ENCODE assay signal across 24 mouse cellular contexts in genomic region chr2:17181597-17181996, GRCm38 (mm10).
A peak's percentile ranks its signal among the peaks of the same experiment; 100 is the strongest.
DNase-seq lines count a peak whose midpoint lies in the region; ATAC-seq and TF ChIP-seq lines count a peak whose summit lies in the region.
"Had no signal": no experiment of that assay in that cellular context is flagged by ENCODE, and none has a peak within 500 bp of the region (broad histone marks: within the 10 kb centered on the region; RNA-seq: fewer than 3 reads in every experiment).

No protein-coding gene starts in this region.

- no peaks in the 10 kb centered on the region for H3K36me3 ChIP-seq in kidney, postnatal 0 days (ENCODE audit: insufficient read depth, low read length)
- H3K36me3 ChIP-seq in lung, postnatal 0 days (ENCODE audit: insufficient read depth, low read length), result no peaks in the 10 kb centered on the region
- H3K36me3 ChIP-seq in ES-E14 (ENCODE audit: control insufficient read depth, insufficient read depth, low read length, poor library complexity, severe bottlenecking), result no peaks in the 10 kb centered on the region
- no peaks in the 10 kb centered on the region for H3K36me3 ChIP-seq in stomach, postnatal 0 days (ENCODE audit: control insufficient read depth, insufficient read depth, low read length)
- H3K36me3 ChIP-seq: embryonic facial prominence, embryonic 12.5 days; heart, embryonic 10.5 days; heart, embryonic 15.5 days; liver, embryonic 13.5 days; lung, embryonic 15.5 days; midbrain, embryonic 12.5 days had no signal

- H3K4me3 ChIP-seq in kidney, postnatal 0 days (replicated peaks; ENCODE audit: low read depth, low read length), result no peak overlapping the region
- no peak overlapping the region for H3K4me3 ChIP-seq in lung, postnatal 0 days (ENCODE audit: low read depth, low read length)
- no peak overlapping the region for H3K4me3 ChIP-seq in ES-E14 (ENCODE audit: insufficient read depth in 1 of 2, low read depth in 1 of 2, low read length in 2 of 2, poor library complexity in 1 of 2, severe bottlenecking in 1 of 2)
- H3K4me3 ChIP-seq in stomach, postnatal 0 days (ENCODE audit: low read depth, low read length), result no peak overlapping the region
- H3K4me3 ChIP-seq: embryonic facial prominence, embryonic 12.5 days; heart, embryonic 10.5 days; heart, embryonic 15.5 days; liver, embryonic 13.5 days; lung, embryonic 15.5 days; megakaryocyte, embryonic 14.5 days; midbrain, embryonic 12.5 days had no signal

- H3K27me3 ChIP-seq in kidney, postnatal 0 days (ENCODE audit: insufficient read depth, low read length), result no peaks in the 10 kb centered on the region
- H3K27me3 ChIP-seq in lung, postnatal 0 days (replicated peaks; ENCODE audit: insufficient read depth, low read length), result no peaks in the 10 kb centered on the region
- no peaks in the 10 kb centered on the region for H3K27me3 ChIP-seq in stomach, postnatal 0 days (ENCODE audit: control insufficient read depth, insufficient read depth, low read length)
- H3K27me3 ChIP-seq: embryonic facial prominence, embryonic 12.5 days; heart, embryonic 15.5 days; liver, embryonic 13.5 days; lung, embryonic 15.5 days; megakaryocyte, embryonic 14.5 days; midbrain, embryonic 12.5 days had no signal

- peak; percentile 43 for TF ChIP-seq CTCF in kidney, postnatal 0 days (IDR thresholded peaks at IDR 0.05; ENCODE audit: low read depth)
- TF ChIP-seq CTCF in lung, postnatal 0 days (IDR thresholded peaks at IDR 0.05), result 0 out of 2 replicates have a peak, but pooled peaks have one; percentile 17
- peak; percentile 37 for TF ChIP-seq CTCF in stomach, postnatal 0 days (IDR thresholded peaks at IDR 0.05; ENCODE audit: low read depth)

- no peak for ATAC-seq in kidney, postnatal 0 days (replicated peaks; ENCODE audit: low FRiP score, low read depth)
- no peak for ATAC-seq in lung, postnatal 0 days
- ATAC-seq in stomach, postnatal 0 days (ENCODE audit: low FRiP score, low TSS enrichment), result no peak
- ATAC-seq: forebrain, embryonic 16.5 days had no signal

- no peak overlapping the region for H3K27ac ChIP-seq in kidney, postnatal 0 days
- H3K27ac ChIP-seq in lung, postnatal 0 days (ENCODE audit: low read length), result no peak overlapping the region
- H3K27ac ChIP-seq in ES-E14 (ENCODE audit: insufficient read depth, low read depth, low read length, poor library complexity, severe bottlenecking), result no peak overlapping the region
- no peak overlapping the region for H3K27ac ChIP-seq in stomach, postnatal 0 days (replicated peaks)
- H3K27ac ChIP-seq: embryonic facial prominence, embryonic 12.5 days; heart, embryonic 10.5 days; heart, embryonic 15.5 days; liver, embryonic 13.5 days; lung, embryonic 15.5 days; midbrain, embryonic 12.5 days had no signal

- H3K4me1 ChIP-seq in kidney, postnatal 0 days (replicated peaks; ENCODE audit: insufficient read depth, low read length), result no peaks in the 10 kb centered on the region
- H3K4me1 ChIP-seq in lung, postnatal 0 days (ENCODE audit: insufficient read depth, low read depth, low read length), result no peaks in the 10 kb centered on the region
- H3K4me1 ChIP-seq in ES-E14 (ENCODE audit: control insufficient read depth in 2 of 2, insufficient read depth in 2 of 2, low read length in 2 of 2, poor library complexity in 1 of 2), result no peaks in the 10 kb centered on the region
- H3K4me1 ChIP-seq in stomach, postnatal 0 days (replicated peaks; ENCODE audit: control insufficient read depth, insufficient read depth), result no peaks in the 10 kb centered on the region
- H3K4me1 ChIP-seq: embryonic facial prominence, embryonic 12.5 days; heart, embryonic 10.5 days; heart, embryonic 15.5 days; liver, embryonic 13.5 days; lung, embryonic 15.5 days; megakaryocyte, embryonic 14.5 days; midbrain, embryonic 12.5 days had no signal

- no peak for DNase-seq in kidney, postnatal 0 days (ENCODE audit: low spot score)
- no peak for DNase-seq in kidney, postnatal 36 days
- no peak for DNase-seq in lung, postnatal 0 days (ENCODE audit: low spot score)
- no peak for DNase-seq in lung, postnatal 4 days
- peak; percentile 6 for DNase-seq in ES-E14 (ENCODE audit: low read depth, low spot score)
- DNase-seq in stomach, postnatal 0 days (ENCODE audit: low spot score), result no peak
- no peak for DNase-seq in layer of hippocampus, postnatal 14 days (ENCODE audit: low spot score in 2 of 2)
- DNase-seq: adrenal gland, postnatal 10 days; B cell, adult 2 months; cerebellum, adult 11 months; cerebellum, adult 9-10 months; cerebellum, postnatal 36 days; kidney, adult 18-20 months; left cerebral cortex, postnatal 4 days; liver, embryonic 13.5 days; lung, postnatal 36 days; thymus, postnatal 4 days had no signal

- no peak overlapping the region for H3K9ac ChIP-seq in kidney, postnatal 0 days (ENCODE audit: low read depth, low read length)
- no peak overlapping the region for H3K9ac ChIP-seq in lung, postnatal 0 days (replicated peaks; ENCODE audit: low read depth)
- no peak overlapping the region for H3K9ac ChIP-seq in ES-E14 (ENCODE audit: insufficient read depth, low read depth, low read length, poor library complexity, severe bottlenecking)
- no peak overlapping the region for H3K9ac ChIP-seq in stomach, postnatal 0 days (ENCODE audit: low read length)
- H3K9ac ChIP-seq: embryonic facial prominence, embryonic 12.5 days; heart, embryonic 15.5 days; liver, embryonic 13.5 days; lung, embryonic 15.5 days; midbrain, embryonic 12.5 days had no signal

- H3K4me2 ChIP-seq in kidney, postnatal 0 days (ENCODE audit: low read length), result no peak overlapping the region
- H3K4me2 ChIP-seq in lung, postnatal 0 days (replicated peaks; ENCODE audit: low read depth, low read length), result no peak overlapping the region
- no peak overlapping the region for H3K4me2 ChIP-seq in stomach, postnatal 0 days (replicated peaks; ENCODE audit: low read depth)
- H3K4me2 ChIP-seq: embryonic facial prominence, embryonic 12.5 days; heart, embryonic 15.5 days; liver, embryonic 13.5 days; lung, embryonic 15.5 days; midbrain, embryonic 12.5 days had no signal

- in situ Hi-C loops in ES-E14 (cut with MboI; ENCODE audit: low sequenced_read_pairs in 2 of 2, unreplicated experiment in 2 of 2), result no loop called here

- WGBS in kidney, postnatal 0 days, result 87% methylated on average over 2 of the region's 2 CpGs
- 84% methylated on average over 2 of the region's 2 CpGs for WGBS in lung, postnatal 0 days
- WGBS in stomach, postnatal 0 days, result 77% methylated on average over 2 of the region's 2 CpGs

- no peak for TF ChIP-seq EP300 in lung, postnatal 0 days (IDR thresholded peaks at IDR 0.05)
- no peak for TF ChIP-seq EP300 in stomach, postnatal 0 days (optimal IDR thresholded peaks at IDR 0.05)

- no peaks in the 10 kb centered on the region for H3K9me3 ChIP-seq in kidney, postnatal 0 days (replicated peaks; ENCODE audit: low read length)
- H3K9me3 ChIP-seq in lung, postnatal 0 days (ENCODE audit: low read length), result no peaks in the 10 kb centered on the region
- no peaks in the 10 kb centered on the region for H3K9me3 ChIP-seq in ES-E14 (ENCODE audit: control insufficient read depth, insufficient read depth, low read depth, low read length)
- no peaks in the 10 kb centered on the region for H3K9me3 ChIP-seq in stomach, postnatal 0 days (ENCODE audit: control insufficient read depth, low read length)
- H3K9me3 ChIP-seq: embryonic facial prominence, embryonic 12.5 days; heart, embryonic 10.5 days; heart, embryonic 15.5 days; liver, embryonic 13.5 days; lung, embryonic 15.5 days; megakaryocyte, embryonic 14.5 days; midbrain, embryonic 12.5 days had no signal

TF ChIP-seq in ES-E14, 5 proteins besides CTCF, POLR2A, EP300 and RAD21:
- TF ChIP-seq CHD2 (IDR thresholded peaks at IDR 0.05; ENCODE audit: low read depth, low read length), result no peak
TF ChIP-seq in ES-E14: peak in this region for 0.
